Mouse (Mus musculus) intestine, embryonic 16.5 days (tissue): ENCODE data around the gene Fgd6. TPM values are rescaled to one million over a fixed set of nuclear protein-coding genes. Genes with fewer than 3 reads are reported as not detected.

Experiments
- ATAC-seq: fragments of 200-750 bp; cut with Nextera tagmentation; 2 replicates; pipeline ENCODE4 v1.8.0; 2017; ENCODE audit warnings: moderate TSS enrichment, moderate library complexity
- H3K27ac ChIP-seq: fragments of 300-500 bp; sonication (generic); 2 replicates; pipeline ENCODE4 v1.5.1; 2014; ENCODE audit warnings: mild to moderate bottlenecking, low read length
- H3K27me3 ChIP-seq: fragments of 300-500 bp; sonication (generic); replicated peaks from 2 replicates; pipeline ENCODE4 v1.6.1; 2014; ENCODE audit warnings: low read length, control low read depth, mixed read lengths; ENCODE audit not compliant: control insufficient read depth, insufficient read depth
- H3K36me3 ChIP-seq: fragments of 300-500 bp; sonication (generic); 2 replicates; pipeline ENCODE4 v1.6.1; 2014; ENCODE audit warnings: low read length, control low read depth; ENCODE audit not compliant: control insufficient read depth, insufficient read depth
- H3K4me1 ChIP-seq: fragments of 300-500 bp; sonication (generic); 2 replicates; pipeline ENCODE4 v1.6.1; 2014; ENCODE audit warnings: low read length, control low read depth, mixed read lengths; ENCODE audit not compliant: control insufficient read depth, insufficient read depth
- H3K4me2 ChIP-seq: fragments of 300-500 bp; sonication (generic); 2 replicates; pipeline ENCODE4 v1.6.1; 2014; ENCODE audit warnings: low read depth, low read length, control low read depth
- H3K4me3 ChIP-seq: fragments of 300-500 bp; sonication (generic); 2 replicates; pipeline ENCODE4 v1.5.1; 2014; ENCODE audit warnings: mild to moderate bottlenecking, low read length
- H3K9ac ChIP-seq: fragments of 300-500 bp; sonication (generic); 2 replicates; pipeline ENCODE4 v1.6.1; 2014; ENCODE audit warnings: low read depth, low read length
- H3K9me3 ChIP-seq: fragments of 300-500 bp; sonication (generic); 2 replicates; pipeline ENCODE4 v1.6.1; 2016; ENCODE audit warnings: low read length, control low read depth; ENCODE audit not compliant: control insufficient read depth
- WGBS: fragments of 180-500 bp; shearing (Covaris S2); extraction: QIAGEN DNeasy Blood & Tissue Kit; methylation state at CpG from one replicate; pipeline ENCODE4 v1.1.7; 2014; 5-methylcytosine and 5-hydroxymethylcytosine counted together
- polyA plus RNA-seq: library from polyadenylated mRNA; unstranded; fragments of >200 nt; fragmentation: Nextera tagmentation; extraction: Ambion mirVana; gene quantifications from 2 replicates; pipeline ENCODE4 v1.2.1, GENCODE M21; 2015

Gene Fgd6
- polyA plus RNA-seq, 1 experiment from 2014 or later, result 2.7 TPM

GRCm38 (mm10) chr10:94116781-94117340 is 81.1 kb downstream of the Fgd6 start:
- Histone ChIP-seq H3K4me3 (no peak overlapping the region), H3K4me1 (peaks cover 6% of the 10 kb centered on the region; the same call in 1 of the 2 replicates), H3K4me2 (no peak overlapping the region), H3K9ac (no peak overlapping the region), H3K27me3 (no peaks in the 10 kb centered on the region), H3K9me3 (no peaks in the 10 kb centered on the region), H3K27ac (peak overlapping the region; percentile 9; the same call in 1 of the 2 replicates), H3K36me3 (no peaks in the 10 kb centered on the region)
- ATAC-seq, result peak; percentile 55
- 67% methylated on average over 12 of the region's 12 CpGs for WGBS

DNA sequence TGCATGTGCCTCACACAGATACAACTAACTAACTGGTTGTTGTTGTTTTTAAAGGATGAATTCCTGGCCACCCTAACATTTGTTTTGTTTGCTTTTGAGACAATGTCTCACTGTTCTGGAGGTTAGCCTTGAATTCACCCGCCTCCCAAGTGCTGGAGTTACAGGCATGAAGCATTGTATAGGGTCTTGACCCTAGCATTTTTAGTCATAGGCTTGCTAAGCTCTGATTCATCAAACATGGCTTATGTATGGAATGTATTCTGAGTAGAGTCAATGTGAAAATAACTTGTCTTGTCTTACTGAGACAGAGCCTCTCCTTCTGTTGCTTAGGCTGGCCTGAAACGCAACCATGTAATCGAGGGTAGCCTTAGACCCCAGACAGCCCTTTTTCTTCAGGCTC is 82.1 kb downstream of the Fgd6 start:
- H3K36me3 ChIP-seq, result no peaks in the 10 kb centered on the region
- ATAC-seq, result no peak
- no peaks in the 10 kb centered on the region for H3K9me3 ChIP-seq
- H3K4me2 ChIP-seq, result no peak overlapping the region
- H3K4me1 ChIP-seq, result peaks cover 6% of the 10 kb centered on the region; the same call in 1 of the 2 replicates
- no peak overlapping the region for H3K27ac ChIP-seq
- 93% methylated on average over 3 of the region's 3 CpGs for WGBS
- H3K9ac ChIP-seq, result no peak overlapping the region
- no peak overlapping the region for H3K4me3 ChIP-seq
- H3K27me3 ChIP-seq, result no peaks in the 10 kb centered on the region

DNA sequence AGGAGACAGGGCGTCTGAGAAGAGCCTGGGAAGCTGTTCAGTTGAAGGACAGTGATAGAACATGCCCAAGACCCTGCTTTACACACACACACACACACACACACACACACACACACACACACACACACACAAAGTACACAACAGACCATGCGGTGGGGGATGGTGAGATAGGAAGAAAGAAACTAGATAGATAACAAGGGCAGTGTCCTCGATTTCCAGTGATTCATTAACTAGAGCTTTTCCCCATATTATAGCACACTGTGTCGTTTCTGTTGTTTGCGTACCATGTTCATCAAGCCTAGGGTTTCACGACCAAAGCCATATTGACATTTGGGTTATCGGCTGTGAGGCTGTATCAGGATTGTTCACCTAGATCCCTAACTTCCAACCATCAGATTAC is 83.2 kb downstream of the Fgd6 start:
- H3K4me1 ChIP-seq, result peaks cover 6% of the 10 kb centered on the region; the same call in 1 of the 2 replicates
- no peak overlapping the region for H3K4me2 ChIP-seq
- ATAC-seq, result peak; percentile 70
- WGBS, result 63% methylated on average over 7 of the region's 7 CpGs
- no peaks in the 10 kb centered on the region for H3K9me3 ChIP-seq
- H3K27me3 ChIP-seq, result no peaks in the 10 kb centered on the region
- no peak overlapping the region for H3K4me3 ChIP-seq
- no peak overlapping the region for H3K27ac ChIP-seq
- H3K9ac ChIP-seq, result no peak overlapping the region
- no peaks in the 10 kb centered on the region for H3K36me3 ChIP-seq

GRCm38 (mm10) chr10:94120676-94121075 is 84.9 kb downstream of the Fgd6 start:
- Histone ChIP-seq H3K4me1 (peaks cover 5% of the 10 kb centered on the region; the same call in 1 of the 2 replicates), H3K27ac (no peak overlapping the region), H3K27me3 (no peaks in the 10 kb centered on the region), H3K9ac (no peak overlapping the region), H3K36me3 (no peaks in the 10 kb centered on the region), H3K4me3 (no peak overlapping the region), H3K4me2 (no peak overlapping the region), H3K9me3 (no peaks in the 10 kb centered on the region)
- WGBS, result 90% methylated on average over 9 of the region's 9 CpGs
- no peak for ATAC-seq

- H3K36me3 ChIP-seq, result no peaks in the 10 kb centered on the region
- no peak overlapping the region for H3K4me3 ChIP-seq
- H3K27me3 ChIP-seq, result no peaks in the 10 kb centered on the region
- no peak overlapping the region for H3K9ac ChIP-seq
- no peaks in the 10 kb centered on the region for H3K9me3 ChIP-seq
- 89% methylated on average over 7 of the region's 7 CpGs for WGBS
- H3K27ac ChIP-seq, result no peak overlapping the region
- no peak overlapping the region for H3K4me2 ChIP-seq
- H3K4me1 ChIP-seq, result no peaks in the 10 kb centered on the region
- ATAC-seq, result no peak
Observed at GRCm38 (mm10) chr10:94122595-94122994, 86.8 kb downstream of the Fgd6 start.

DNA sequence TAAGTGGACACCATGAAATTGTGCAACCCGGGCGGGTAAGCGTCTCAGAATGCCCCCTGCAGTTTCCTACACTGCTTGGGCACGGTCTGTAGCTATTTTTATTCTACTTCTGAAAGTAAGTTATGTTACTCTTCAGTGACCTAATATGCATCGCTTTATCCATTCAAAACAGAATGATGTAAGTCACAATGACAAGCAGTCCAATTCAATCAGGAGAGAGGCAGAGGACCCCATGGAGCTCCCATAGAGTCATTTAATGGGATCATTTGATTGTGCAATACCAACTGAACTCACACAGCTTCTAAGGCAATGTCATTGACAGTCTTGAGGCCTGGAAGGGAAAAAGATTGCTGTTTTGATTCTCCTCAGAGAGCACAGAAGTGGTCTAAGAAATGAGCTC is 87.8 kb downstream of the Fgd6 start:
- WGBS, result 90% methylated on average over 5 of the region's 5 CpGs
- no peak overlapping the region for H3K9ac ChIP-seq

GRCm38 (mm10) chr10:94124376-94124775 is 88.6 kb downstream of the Fgd6 start:
- 78% methylated on average over 5 of the region's 5 CpGs for WGBS
- Histone ChIP-seq H3K4me3 (no peak overlapping the region), H3K27ac (no peak overlapping the region), H3K4me2 (no peak overlapping the region), H3K9me3 (no peaks in the 10 kb centered on the region), H3K4me1 (peaks cover 10% of the 10 kb centered on the region; the same call in 1 of the 2 replicates), H3K36me3 (no peaks in the 10 kb centered on the region), H3K9ac (no peak overlapping the region), H3K27me3 (no peaks in the 10 kb centered on the region)
- no peak for ATAC-seq

More for the DNA sequence above, 87.8 kb downstream of the Fgd6 start:
- no peaks in the 10 kb centered on the region for H3K27me3 ChIP-seq
- no peak for ATAC-seq
- H3K9me3 ChIP-seq, result no peaks in the 10 kb centered on the region
- no peaks in the 10 kb centered on the region for H3K36me3 ChIP-seq
- no peak overlapping the region for H3K4me2 ChIP-seq
- no peak overlapping the region for H3K4me3 ChIP-seq
- no peak overlapping the region for H3K27ac ChIP-seq
- H3K4me1 ChIP-seq, result peaks cover 4% of the 10 kb centered on the region; the same call in 1 of the 2 replicates

DNA sequence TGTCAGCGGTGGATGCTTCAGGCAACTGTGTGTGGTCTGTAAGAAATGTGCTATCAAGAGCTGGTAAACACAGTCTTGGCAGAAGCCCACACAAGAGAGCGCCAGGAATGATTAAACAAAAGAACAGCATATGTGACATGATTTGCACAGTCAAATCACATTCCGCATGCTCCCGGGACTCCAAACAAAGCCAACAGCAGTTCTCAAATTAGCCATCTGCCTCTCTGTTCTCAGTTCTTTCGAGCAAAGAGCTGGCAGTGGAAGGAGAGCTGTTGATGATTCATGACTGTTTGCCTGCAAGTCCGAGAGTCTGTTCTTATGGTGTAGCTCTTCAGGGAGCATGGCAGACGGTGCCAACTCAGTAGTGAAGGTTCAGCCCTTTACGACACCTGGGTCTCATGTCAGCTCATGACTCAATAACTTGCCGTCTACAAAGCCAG is 93.9 kb downstream of the Fgd6 start:
- H3K27ac ChIP-seq, result peak overlapping the region; percentile 75
- peak; percentile 83 for ATAC-seq
- no peaks in the 10 kb centered on the region for H3K9me3 ChIP-seq
- no peaks in the 10 kb centered on the region for H3K36me3 ChIP-seq
- 28% methylated on average over 9 of the region's 9 CpGs for WGBS
- no peak overlapping the region for H3K9ac ChIP-seq
- no peaks in the 10 kb centered on the region for H3K27me3 ChIP-seq
- peaks cover 10% of the 10 kb centered on the region; the same call in 1 of the 2 replicates for H3K4me1 ChIP-seq
- no peak overlapping the region for H3K4me2 ChIP-seq
- no peak overlapping the region for H3K4me3 ChIP-seq

GRCm38 (mm10) chr10:94133081-94133480 is 97.3 kb downstream of the Fgd6 start:
- no peak overlapping the region for H3K4me2 ChIP-seq
- WGBS, result 80% methylated on average over 8 of the region's 8 CpGs
- H3K27me3 ChIP-seq, result no peaks in the 10 kb centered on the region
- no peak overlapping the region for H3K27ac ChIP-seq
- H3K4me1 ChIP-seq, result peaks cover 13% of the 10 kb centered on the region; the same call in 1 of the 2 replicates
- ATAC-seq, result no peak
- no peak overlapping the region for H3K9ac ChIP-seq
- no peaks in the 10 kb centered on the region for H3K36me3 ChIP-seq
- no peaks in the 10 kb centered on the region for H3K9me3 ChIP-seq
- H3K4me3 ChIP-seq, result no peak overlapping the region

GRCm38 (mm10) chr10:94133674-94134073 is 97.9 kb downstream of the Fgd6 start:
- no peak overlapping the region for H3K4me2 ChIP-seq
- no peaks in the 10 kb centered on the region for H3K9me3 ChIP-seq
- peaks cover 9% of the 10 kb centered on the region; the same call in 1 of the 2 replicates for H3K4me1 ChIP-seq
- H3K4me3 ChIP-seq, result no peak overlapping the region
- no peak for ATAC-seq
- no peaks in the 10 kb centered on the region for H3K27me3 ChIP-seq
- H3K27ac ChIP-seq, result no peak overlapping the region
- H3K9ac ChIP-seq, result no peak overlapping the region
- 87% methylated on average over 7 of the region's 7 CpGs for WGBS
- H3K36me3 ChIP-seq, result no peaks in the 10 kb centered on the region
